Mouse (Mus musculus) layer of hippocampus, adult 11-12 months (tissue): ENCODE measurements around the gene Hltf.

Source experiments
- DNase-seq: peaks from one replicate; pipeline ENCODE4 v3.0.0; 2022; ENCODE audit warnings: low spot score

Hltf gene

DNA sequence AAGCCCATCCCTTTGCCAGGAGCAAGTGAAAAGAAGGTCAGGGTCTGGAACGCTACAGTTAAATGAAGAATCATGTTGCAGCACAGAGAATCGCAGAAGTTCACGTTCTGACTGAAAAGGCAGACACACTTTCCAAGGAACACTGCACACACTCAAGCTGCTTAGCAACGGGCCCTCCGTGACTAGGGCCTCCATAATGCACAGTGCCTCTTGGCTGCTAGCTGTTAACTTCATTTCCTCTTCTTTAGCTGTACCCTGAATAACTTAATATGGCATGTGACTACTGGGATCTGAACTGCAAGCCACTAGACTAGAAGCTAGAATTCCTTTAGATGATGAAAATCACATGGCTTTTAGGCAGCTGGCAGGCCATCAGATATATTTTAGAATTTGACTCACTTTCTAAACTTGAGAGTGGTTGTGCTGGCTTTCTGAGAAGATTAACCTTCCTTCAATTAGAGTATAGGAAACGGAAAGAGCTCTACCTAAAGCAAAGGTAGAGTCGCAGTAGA lies 89.3 kb downstream of the Hltf start:
- DNase-seq = no peak

DNA sequence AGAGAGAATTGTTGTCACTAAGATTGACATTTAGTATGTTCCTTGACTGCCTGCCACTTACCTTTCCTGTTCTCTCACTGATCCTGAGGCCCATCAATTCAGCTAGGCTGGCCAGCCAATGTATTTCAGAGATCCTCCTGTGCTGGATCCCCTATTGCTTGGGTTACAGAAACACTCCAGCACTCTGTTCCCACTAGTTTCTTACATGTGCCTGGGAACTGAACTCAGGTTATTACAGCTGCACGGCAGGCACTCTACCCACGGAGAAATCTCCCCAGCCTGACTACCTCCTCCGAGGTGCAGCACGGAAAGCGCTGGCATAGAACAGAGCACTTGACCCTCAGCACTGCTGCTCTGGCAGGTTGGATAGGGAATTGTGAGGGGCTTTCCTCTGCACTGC lies 90.0 kb downstream of the Hltf start:
- DNase-seq = no peak

DNA sequence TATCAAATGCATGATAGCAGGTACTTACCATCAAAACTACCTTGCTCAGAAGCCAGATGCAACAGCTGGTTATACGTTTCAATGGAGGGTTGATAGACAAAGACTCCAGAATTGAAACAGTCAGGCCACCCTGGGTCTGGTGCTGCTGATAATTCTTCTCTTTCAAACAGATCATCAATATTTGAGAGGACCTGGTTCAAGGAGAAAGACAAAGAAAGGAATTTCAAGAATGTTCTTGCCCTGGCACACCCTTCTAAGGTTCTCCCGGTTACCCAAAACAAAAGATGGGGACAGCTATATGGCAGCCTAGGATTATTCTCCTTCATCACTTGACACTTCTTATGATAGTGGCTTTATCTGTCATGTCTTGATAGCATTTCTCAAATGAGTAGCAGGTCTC lies 92.9 kb downstream of the Hltf start:
- no peak for DNase-seq

- no peak for DNase-seq
Observed at GRCm38 (mm10) chr3:20151651-20152050, 94.0 kb downstream of the Hltf start.

DNA sequence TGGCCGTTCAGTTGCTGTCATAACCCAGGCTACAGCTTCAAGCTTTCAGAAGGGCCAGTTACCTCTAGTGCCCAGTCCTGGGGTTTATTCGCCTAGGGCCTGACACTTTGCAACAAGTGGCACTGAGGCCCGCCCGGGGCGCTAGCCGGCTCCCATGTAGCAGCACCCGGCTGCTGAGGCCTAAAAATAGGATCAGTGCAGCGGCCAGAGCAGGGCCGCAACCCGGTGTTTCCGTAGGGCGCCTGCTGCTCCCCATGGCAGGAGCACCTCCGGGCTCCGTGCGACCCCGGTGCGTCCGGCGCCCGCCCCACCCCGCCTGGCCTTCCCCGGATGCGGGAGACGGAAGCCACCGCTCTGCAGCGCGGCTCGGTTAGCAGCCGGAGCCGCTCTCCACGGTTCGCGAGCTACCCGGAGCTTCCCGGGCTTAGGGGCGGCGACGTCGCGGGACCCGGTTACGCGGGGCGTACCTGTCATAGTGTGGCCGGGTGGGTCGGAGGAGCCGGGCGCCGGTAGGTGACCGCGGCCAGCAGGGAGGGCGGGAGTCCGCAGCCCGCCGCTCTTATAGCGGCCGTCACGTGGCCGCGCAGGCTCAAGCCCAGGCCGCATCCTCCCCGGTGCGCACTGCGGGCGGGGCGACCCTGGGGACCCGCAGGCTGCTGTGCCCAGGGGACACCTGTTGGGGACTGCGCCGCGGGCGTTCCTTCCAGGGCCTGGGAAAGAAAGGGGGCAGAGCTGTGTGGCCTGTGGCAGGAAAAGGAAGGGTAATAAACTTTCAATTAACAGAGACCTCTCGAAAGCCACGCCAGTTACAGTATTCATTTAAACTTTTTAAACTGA lies 97.1 kb downstream of the Hltf start, which contains the start of gene Gyg:
Gene Gyg (minus strand): TSS at position 787 of the 837 bp plus-strand sequence.
- DNase-seq = peak; percentile 45

GRCm38 (mm10) chr3:20155476-20155875 lies 97.9 kb downstream of the Hltf start:
- no peak for DNase-seq

DNA sequence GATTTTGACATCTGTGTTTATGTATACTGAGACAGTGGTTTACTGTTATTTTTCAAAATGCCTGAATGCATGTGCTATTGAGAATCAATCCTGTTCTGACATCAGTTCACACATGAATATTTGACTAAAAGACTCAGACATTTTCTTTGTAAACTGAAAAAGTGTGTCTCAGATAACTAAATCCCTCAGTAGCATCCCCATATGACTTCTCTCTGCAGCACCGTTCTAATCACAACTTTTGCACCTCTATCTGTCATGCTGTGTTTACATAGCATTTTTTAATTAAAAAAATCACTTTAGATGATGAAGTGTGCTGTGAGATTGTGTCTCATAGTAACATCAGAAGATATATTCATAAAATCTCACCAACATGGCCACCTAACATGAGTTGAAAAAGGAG lies 109.9 kb downstream of the Hltf start:
- no peak for DNase-seq
